Mouse (Mus musculus) kidney, adult 18-20 months (tissue): ENCODE results near the gene Prps1l1.
A peak's percentile ranks its signal among the peaks of the same experiment; 100 is the strongest.

ENCODE experiments used
- DNase-seq: peaks from one replicate; pipeline ENCODE4 v3.0.0; 2021

Prps1l1 gene

GRCm38 (mm10) chr12:34984461-34984860 lies at the start of gene Prps1l1:
TSS of gene Prps1l1 (plus strand) at chr12:34984761.
- no peak for DNase-seq

- DNase-seq, result peak; percentile 9
These were observed 46.6 kb upstream of the Prps1l1 start for GRCm38 (mm10) chr12:34937918-34938317.

DNA sequence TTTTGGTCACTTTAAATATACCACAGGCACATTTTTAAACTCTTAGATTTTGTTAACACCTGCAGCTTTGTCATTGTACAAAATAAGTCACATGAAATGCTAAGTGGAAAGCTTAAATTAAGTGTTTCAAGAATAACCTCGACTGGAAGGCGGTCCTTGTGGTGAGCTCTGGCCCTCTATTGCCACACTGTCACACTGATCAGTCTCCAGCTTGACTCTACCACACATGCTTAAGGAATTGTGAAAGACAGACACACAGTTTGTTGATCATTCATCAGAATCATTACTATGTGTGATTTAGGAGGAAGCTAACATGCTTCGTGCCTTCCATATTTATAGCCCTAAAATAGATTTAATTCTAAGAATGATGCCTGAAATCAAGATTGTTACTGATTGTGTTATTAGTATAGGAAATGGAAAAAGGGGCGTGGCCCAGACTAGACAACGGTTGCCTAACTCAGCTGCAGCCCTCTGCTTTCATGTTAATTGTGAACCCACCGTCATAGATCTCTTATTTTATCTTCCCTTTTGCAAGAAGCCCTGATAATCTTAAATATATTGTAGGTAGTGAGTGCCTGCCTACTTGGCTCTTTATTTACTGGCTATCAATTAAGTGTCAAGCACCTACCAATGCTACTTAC lies 35.4 kb upstream of the Prps1l1 start:
- no peak for DNase-seq

GRCm38 (mm10) chr12:34975991-34976390 lies 8.6 kb upstream of the Prps1l1 start:
- no peak for DNase-seq

GRCm38 (mm10) chr12:34985865-34986264 lies 1.3 kb downstream of the Prps1l1 start:
- DNase-seq, result no peak

DNA sequence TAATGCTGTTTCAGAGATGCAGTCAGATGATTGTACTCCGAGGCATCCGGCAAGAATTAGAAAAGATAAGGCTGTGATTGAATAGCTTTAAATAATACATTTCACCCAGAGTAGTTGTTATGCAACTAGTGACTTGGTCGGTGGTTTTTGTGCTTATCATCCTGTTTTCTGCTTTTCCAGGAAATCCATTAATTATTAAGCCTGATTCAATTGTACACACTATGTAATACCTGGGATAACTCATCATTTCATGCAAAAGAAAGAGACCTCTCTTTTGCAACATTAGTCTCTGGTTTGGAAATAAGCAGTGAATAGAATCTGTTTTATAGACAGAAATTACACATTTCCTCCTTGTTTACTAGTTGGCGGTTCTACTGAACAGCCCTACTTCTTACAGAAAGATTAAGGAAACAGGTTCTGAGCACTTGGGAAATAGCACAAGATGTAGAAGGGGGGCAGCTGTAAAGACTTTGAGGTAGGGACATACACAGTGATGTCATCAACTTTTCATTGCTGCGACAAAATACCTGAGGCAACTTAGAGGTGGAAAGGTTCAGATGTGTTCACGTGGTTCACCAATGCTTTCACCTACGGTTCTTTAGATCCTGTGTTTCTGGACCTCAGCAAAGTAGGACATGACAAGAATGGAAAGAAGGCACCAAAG lies 5.1 kb downstream of the Prps1l1 start:
- no peak for DNase-seq

DNA sequence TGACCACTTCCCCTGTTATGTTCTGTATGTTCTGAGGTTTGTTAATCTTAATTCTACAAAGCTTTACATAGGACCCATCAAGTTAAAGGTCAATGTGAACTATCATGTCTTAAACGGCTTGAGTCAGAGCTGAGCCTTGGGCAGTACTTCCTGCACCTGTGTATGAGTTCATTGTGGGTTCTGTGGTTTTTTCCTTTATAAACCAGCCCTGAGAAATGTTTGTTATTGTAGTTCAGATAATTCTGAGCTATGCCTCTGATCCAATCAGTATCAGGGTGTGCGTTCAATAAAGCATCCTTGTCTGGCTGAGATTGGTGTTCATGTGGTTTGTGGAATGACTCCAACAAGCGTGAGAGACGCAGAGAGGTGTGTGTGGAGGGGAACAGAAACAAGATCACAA lies 5.8 kb downstream of the Prps1l1 start:
- no peak for DNase-seq

- no peak for DNase-seq
These were observed 7.3 kb downstream of the Prps1l1 start for GRCm38 (mm10) chr12:34991900-34992299.

DNA sequence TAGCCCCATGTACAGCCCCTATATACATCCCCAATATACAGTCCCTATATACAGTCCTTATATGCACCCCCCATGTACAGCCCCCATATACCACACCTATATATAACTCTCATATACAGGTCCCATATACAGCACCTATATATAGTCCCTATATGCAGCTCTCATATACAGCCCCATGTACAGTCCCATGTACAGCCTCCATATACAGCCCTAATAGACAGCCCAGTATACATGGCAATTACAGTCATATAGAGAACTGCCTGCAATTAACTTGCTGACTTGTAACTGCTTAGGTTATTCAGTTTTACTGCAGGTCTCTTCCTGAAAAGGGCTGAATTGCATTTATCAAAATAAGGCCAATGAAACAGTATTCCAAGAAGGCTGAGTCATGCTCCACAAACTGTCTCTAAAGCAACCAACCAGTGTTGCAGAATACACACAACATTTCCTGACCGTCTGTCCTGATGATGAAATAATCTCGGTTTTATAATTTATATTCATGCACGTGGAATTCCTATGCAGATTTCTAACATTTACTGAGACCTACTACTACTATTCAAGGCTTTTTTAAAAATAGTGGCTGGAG lies 13.1 kb downstream of the Prps1l1 start:
- DNase-seq, result no peak

- no peak for DNase-seq
These were observed 14.4 kb downstream of the Prps1l1 start for GRCm38 (mm10) chr12:34998778-34999467.

GRCm38 (mm10) chr12:35000323-35000722 lies 15.8 kb downstream of the Prps1l1 start:
- no peak for DNase-seq

GRCm38 (mm10) chr12:35005748-35006147 lies 21.2 kb downstream of the Prps1l1 start:
- no peak for DNase-seq

DNA sequence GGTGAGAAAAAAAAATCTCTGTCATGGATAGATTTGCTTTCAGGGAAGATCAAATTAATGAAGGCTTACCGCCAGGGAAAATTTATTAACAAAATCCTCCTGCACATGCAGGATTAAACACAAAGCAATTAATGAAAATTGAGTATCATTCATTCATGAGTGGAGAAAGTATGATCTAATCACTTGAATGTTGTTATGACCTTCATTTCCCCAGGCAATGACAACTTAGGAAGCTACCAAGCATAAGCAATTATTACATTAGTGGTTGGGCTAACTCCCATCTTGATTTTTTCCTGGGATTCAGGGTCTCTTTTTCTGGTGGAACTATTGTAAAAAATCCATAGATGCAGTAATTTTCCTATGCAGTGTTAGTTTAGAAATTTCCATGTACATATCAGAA lies 23.3 kb downstream of the Prps1l1 start:
- DNase-seq, result no peak

GRCm38 (mm10) chr12:35008340-35009137 lies 24.0 kb downstream of the Prps1l1 start:
- no peak for DNase-seq

DNA sequence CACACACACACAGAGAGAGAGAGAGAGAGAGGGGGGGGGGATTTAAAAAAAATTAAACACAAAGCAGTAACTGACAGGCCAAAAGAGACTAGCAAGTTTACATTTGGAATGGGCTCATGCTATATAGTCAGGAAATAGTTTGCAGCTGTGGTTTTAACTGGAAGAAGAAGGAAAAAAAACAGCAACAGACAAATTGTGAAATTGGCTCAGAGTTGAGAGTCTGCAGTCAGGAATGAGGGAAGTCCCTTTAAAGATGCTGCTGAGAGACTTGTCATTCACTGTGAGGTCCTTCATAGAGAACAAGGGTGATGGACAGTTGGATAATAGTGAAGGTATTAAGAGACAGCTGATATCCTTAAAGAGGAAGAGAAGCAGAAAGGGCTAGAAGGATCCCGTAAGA lies 26.9 kb downstream of the Prps1l1 start:
- DNase-seq, result no peak

DNA sequence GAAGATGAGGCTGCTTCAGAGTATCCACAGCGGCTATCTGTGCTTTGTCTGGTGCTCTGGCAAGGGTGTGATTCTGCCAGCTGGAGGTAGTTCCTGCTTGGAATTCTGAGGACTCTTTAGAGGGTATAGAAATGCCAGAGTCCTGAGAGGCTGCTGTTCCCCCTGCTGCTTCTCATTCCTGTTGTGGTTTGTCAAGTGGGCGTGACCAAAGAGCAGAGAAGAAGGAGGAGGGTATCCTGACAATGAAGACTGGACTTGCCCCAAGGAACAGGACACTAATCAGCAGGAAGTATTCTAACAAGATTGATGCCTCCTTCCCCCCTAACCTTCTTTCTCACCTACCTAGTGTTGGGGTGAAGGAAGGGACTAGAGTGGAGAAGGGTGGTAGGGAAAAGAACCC lies 29.4 kb downstream of the Prps1l1 start:
- DNase-seq, result no peak

- DNase-seq, result no peak
These were observed 31.5 kb downstream of the Prps1l1 start for GRCm38 (mm10) chr12:35016056-35016455.

GRCm38 (mm10) chr12:35016481-35017250 lies 32.1 kb downstream of the Prps1l1 start:
- DNase-seq, result no peak

- no peak for DNase-seq
These were observed 34.2 kb downstream of the Prps1l1 start for GRCm38 (mm10) chr12:35018679-35019237.

GRCm38 (mm10) chr12:35021285-35021684 lies 36.7 kb downstream of the Prps1l1 start:
- no peak for DNase-seq

DNA sequence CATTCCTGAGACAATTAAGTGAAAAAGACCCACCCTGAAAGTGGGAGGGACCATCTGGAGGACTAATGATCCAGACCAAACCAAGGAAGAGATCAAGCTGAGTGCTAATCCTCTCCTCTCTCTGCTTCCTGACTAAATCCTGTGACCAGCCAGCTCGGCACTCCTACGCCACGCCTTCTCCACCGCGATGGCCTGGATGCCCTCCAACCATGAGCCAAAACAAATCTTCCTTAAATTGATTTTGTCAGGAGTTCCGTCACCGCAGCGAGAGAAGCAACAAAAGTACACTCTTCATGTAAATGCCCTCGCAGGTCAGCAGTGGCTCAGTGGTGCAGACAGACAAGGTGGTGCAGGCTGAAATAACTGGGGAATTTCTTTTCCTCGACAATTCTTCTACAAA lies 37.5 kb downstream of the Prps1l1 start:
- no peak for DNase-seq

DNA sequence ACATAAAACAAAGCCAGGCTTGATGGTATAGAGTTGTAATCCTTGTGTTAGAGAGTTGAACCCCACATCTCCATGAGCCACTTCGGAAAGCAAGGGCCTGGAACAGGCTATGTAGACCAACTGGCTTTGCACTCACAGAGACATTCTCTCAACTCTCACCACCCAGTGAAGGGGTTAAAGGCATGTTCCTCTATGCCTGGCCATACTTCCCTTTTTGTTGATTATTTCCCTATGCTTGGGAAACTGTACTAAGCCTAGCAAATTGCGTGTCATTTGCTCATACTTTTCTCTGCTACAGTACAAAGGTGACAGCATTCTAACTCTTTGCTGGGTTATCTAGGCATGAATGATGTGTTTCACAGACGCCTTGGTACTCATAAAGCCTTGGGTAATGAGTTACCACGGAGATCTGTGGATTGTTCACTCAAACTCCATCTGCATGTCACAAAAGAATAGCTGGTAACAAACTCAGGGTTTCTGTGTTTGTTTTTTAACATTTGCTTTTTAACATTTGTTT lies 41.4 kb downstream of the Prps1l1 start:
- no peak for DNase-seq
